Mouse (Mus musculus) embryonic facial prominence, embryonic 10.5 days (tissue): ENCODE results near the gene Abat. TPM values are rescaled to one million over a fixed set of nuclear protein-coding genes. Genes with fewer than 3 reads are reported as not detected.

Experiments used
- DNase-seq: peaks from one replicate; pipeline ENCODE4 v3.0.0-alpha.2; 2017; ENCODE audit warnings: low spot score
- H3K27ac ChIP-seq: fragments of 300-500 bp; sonication (generic); replicated peaks from 2 replicates; pipeline ENCODE4 v1.5.1; 2016; ENCODE audit warnings: mild to moderate bottlenecking
- H3K27me3 ChIP-seq: fragments of 300-500 bp; sonication (generic); replicated peaks from 2 replicates; pipeline ENCODE4 v1.6.1; 2016; ENCODE audit warnings: low read depth, mild to moderate bottlenecking; ENCODE audit not compliant: poor library complexity, severe bottlenecking
- H3K36me3 ChIP-seq: fragments of 300-500 bp; sonication (generic); replicated peaks from 2 replicates; pipeline ENCODE4 v1.6.1; 2016; ENCODE audit warnings: mild to moderate bottlenecking, moderate library complexity
- H3K4me1 ChIP-seq: fragments of 300-500 bp; sonication (generic); 2 replicates; pipeline ENCODE4 v1.6.1; 2016
- H3K4me3 ChIP-seq: fragments of 300-500 bp; sonication (generic); 2 replicates; pipeline ENCODE4 v1.5.1; 2016; ENCODE audit warnings: mild to moderate bottlenecking, moderate library complexity
- H3K9me3 ChIP-seq: fragments of 300-500 bp; sonication (generic); 2 replicates; pipeline ENCODE4 v1.6.1; 2016; ENCODE audit warnings: mild to moderate bottlenecking
- WGBS: fragments of 180-500 bp; shearing (Covaris S2); methylation state at CpG from one replicate; pipeline ENCODE4 v1.1.7; 2016; 5-methylcytosine and 5-hydroxymethylcytosine counted together
- polyA plus RNA-seq: library from polyadenylated mRNA; unstranded; fragments of >200 nt; fragmentation: Nextera tagmentation; extraction: Ambion mirVana; gene quantifications from 2 replicates; pipeline ENCODE4 v1.2.1, GENCODE M21; 2016

Abat gene
- polyA plus RNA-seq = 24.1 and 29.5 TPM in 2 replicates

GRCm38 (mm10) chr16:8513236-8513906 lies at the start of gene Abat:
TSS of gene Abat (plus strand) at chr16:8513429.
- DNase-seq = peak; percentile 98
- Histone ChIP-seq H3K27me3 (peaks cover 25% of the 10 kb centered on the region), H3K9me3 (no peaks in the 10 kb centered on the region), H3K36me3 (no peaks in the 10 kb centered on the region), H3K27ac (peak within 1 kb of the TSS; percentile 75), H3K4me3 (peak within 1 kb of the TSS; percentile 66), H3K4me1 (peaks cover 19% of the 10 kb centered on the region)
- WGBS = under 1% methylated on average over 46 of the region's 46 CpGs

DNA sequence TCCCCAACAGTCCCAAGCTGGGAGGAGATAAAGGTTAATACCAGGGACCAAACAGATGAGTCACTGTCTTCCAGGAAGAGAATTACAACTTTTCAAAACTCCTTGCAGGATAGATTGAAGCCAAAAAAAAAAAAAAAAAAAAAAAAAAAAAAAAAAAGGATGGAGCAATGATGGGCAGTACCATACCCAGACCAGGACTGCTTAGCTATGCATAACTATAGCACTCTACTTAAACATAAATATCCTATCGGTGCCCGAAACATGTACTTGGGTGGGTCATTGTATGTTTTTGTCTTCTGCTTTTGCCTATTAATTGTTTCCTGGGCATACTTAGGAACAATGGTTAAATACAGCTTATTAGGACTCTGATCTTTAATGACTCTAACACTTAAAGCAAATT lies 43.1 kb upstream of the Abat start:
- H3K4me1 ChIP-seq = peaks cover 15% of the 10 kb centered on the region
- peak overlapping the region; percentile 85 for H3K4me3 ChIP-seq
- H3K36me3 ChIP-seq = peaks cover 10% of the 10 kb centered on the region
- no peaks in the 10 kb centered on the region; the same call in 1 of the 2 replicates for H3K27me3 ChIP-seq
- no peak for DNase-seq
- no peaks in the 10 kb centered on the region for H3K9me3 ChIP-seq
- H3K27ac ChIP-seq = no peak overlapping the region
- WGBS = 79% methylated on average over 2 of the region's 2 CpGs

DNA sequence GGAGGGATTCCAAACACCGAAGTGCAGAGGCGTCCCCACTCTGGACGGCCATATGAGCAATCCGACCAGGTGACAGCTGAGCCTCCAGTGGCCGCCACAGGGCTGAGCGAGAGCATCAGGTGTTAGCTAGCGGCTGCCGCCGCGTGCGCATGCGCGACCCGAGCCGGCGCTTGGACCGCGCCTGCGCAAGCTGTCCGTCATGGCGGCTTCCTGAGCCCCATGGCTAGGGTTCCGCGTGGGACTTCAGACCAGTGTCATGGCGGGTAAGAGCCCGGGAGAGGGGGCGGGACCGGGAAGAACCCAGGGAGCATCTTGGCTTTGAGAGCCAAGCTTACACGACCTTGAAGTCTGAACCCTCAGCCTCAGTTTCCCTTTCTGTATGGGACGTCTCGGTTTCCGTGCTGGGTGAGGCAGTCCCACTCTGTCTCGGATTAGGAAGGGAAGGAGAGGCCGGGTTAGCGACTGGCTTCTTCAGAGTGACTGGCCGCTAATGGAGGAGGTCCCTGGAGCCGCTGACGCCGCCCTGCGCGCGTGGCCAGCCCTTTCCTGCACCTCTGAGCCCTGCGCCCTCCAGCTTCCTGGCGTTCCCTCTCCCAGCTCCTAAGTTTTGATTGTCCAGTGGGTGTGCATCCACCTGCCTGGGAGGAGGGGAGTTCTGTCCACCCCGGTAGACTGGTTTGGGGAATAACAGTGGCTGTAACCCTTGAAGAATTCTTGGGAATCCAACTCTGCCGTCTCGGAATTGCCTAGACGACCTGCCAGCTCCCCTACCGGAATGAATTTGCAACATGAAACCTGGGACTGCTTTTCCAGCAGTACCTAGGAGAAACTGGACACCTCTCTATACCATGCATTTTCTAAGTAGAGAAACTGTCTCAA lies 42.4 kb upstream of the Abat start, which contains the start of gene Mettl22:
Mettl22 (plus strand) TSS at position 186 of the 879 bp plus-strand sequence.
- Histone ChIP-seq H3K36me3 (peaks cover 14% of the 10 kb centered on the region), H3K9me3 (no peaks in the 10 kb centered on the region), H3K4me3 (peak within 1 kb of the TSS; percentile 85), H3K27ac (peak within 1 kb of the TSS; percentile 93), H3K4me1 (peaks cover 15% of the 10 kb centered on the region), H3K27me3 (no peaks in the 10 kb centered on the region; the same call in 1 of the 2 replicates)
- WGBS = under 1% methylated on average over 48 of the region's 48 CpGs
- peak; percentile 95 for DNase-seq

DNA sequence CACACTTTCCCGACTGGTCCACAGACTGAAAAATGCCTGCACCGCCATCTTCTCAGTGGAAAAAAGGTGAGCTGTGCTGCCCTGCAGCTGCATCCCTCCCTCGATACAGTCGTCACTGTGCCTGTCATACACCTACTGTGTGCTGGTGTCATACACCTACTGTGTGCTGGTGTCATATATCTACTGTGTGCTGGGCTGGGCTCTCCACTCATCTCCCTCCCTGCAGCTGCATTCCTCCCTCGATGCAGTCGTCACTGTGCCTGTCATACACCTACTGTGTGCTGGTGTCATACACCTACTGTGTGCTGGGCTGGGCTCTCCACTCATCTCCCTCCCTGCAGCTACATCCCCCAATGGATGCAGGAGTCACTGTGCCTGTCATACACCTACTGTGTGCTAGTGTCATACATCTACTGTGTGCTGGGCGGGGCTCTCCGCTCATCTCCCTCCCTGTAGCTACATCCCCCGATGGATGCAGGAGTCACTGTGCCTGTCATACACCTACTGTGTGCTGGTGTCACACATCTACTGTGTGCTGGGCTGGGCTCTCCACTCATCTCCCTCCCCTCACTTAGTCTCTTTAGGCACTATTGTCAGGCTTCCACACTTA lies 25.7 kb upstream of the Abat start:
- H3K36me3 ChIP-seq = peaks cover 83% of the 10 kb centered on the region

GRCm38 (mm10) chr16:8489340-8489739 lies 23.9 kb upstream of the Abat start:
- peaks cover 66% of the 10 kb centered on the region for H3K36me3 ChIP-seq
- 87% methylated on average over 5 of the region's 5 CpGs for WGBS
- no peaks in the 10 kb centered on the region for H3K27me3 ChIP-seq
- no peak overlapping the region for H3K27ac ChIP-seq
- H3K9me3 ChIP-seq = no peaks in the 10 kb centered on the region
- DNase-seq = no peak
- H3K4me1 ChIP-seq = peaks cover 8% of the 10 kb centered on the region
- H3K4me3 ChIP-seq = no peak overlapping the region

More for the DNA sequence above, 25.7 kb upstream of the Abat start:
- Histone ChIP-seq H3K27me3 (no peaks in the 10 kb centered on the region), H3K27ac (no peak overlapping the region), H3K4me3 (no peak overlapping the region), H3K4me1 (peaks cover 8% of the 10 kb centered on the region), H3K9me3 (no peaks in the 10 kb centered on the region)
- WGBS = 90% methylated on average over 9 of the region's 9 CpGs
- DNase-seq = no peak

DNA sequence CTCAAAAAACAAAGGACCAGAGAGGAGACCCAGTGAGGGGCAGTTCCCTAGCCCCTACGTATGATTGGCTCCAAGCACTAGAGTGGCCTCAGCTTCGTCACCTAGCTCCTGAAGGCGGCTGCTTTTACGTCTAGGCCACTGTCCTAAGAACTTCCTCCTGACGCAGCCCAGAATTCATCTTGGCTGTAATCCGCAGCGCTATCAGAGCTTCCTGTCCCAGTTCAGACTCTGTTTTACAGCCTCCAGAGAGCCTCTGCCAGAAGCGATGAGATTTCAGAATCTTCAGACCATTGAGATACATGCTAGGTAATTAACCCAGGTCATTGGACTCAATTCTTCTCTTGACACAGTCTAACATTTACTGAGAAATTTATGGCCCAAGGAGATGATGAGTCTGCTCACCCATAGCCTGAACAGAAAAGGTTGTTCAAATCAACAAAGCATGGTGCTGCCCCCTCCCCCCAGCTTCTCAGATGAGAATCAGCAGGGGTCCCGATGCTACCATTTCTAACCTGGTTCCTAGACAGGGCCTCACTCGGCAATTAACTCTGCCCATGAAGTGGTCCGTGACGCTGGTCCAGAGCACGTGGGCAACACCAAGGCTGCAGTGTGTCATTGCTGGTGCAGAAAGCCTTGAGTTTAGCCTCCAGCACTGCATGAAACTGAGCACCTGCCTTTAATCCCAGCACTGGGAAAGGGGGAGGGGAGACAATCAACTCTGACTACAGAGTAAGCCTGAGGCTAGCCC lies 21.3 kb upstream of the Abat start:
- DNase-seq = peak; percentile 23
- Histone ChIP-seq H3K4me3 (no peak overlapping the region), H3K9me3 (no peaks in the 10 kb centered on the region), H3K4me1 (peaks cover 8% of the 10 kb centered on the region), H3K27me3 (no peaks in the 10 kb centered on the region), H3K27ac (no peak overlapping the region), H3K36me3 (peaks cover 42% of the 10 kb centered on the region)
- WGBS = 48% methylated on average over 13 of the region's 13 CpGs

GRCm38 (mm10) chr16:8494268-8494667 lies 19.0 kb upstream of the Abat start:
- DNase-seq = peak; percentile 73
- WGBS = 21% methylated on average over 4 of the region's 4 CpGs
- Histone ChIP-seq H3K36me3 (peaks cover 19% of the 10 kb centered on the region), H3K9me3 (no peaks in the 10 kb centered on the region), H3K4me3 (no peak overlapping the region), H3K27ac (no peak overlapping the region), H3K4me1 (peaks cover 8% of the 10 kb centered on the region), H3K27me3 (no peaks in the 10 kb centered on the region)

DNA sequence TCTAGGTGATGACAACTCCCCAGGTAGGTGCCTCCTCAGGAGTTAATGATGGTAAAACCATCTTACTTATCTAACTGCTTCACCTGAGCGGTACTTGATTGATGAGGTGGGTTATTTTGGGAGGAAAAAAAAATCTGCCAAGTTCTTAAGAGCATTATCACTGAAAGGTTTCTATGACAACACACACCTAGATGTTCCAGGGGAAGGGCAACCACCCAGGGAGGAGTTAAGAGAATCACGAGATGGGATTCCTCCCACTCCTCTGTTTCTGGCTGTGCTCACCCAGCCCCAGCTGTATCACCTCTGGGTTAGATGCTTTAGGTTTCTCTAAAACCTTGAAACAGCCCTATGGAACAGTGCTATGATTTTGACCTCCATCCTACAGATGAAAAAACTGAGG lies 16.3 kb upstream of the Abat start:
- no peaks in the 10 kb centered on the region for H3K36me3 ChIP-seq
- WGBS = 66% methylated on average over 2 of the region's 2 CpGs
- no peaks in the 10 kb centered on the region for H3K9me3 ChIP-seq
- H3K4me1 ChIP-seq = peaks cover 4% of the 10 kb centered on the region
- DNase-seq = no peak
- H3K27me3 ChIP-seq = no peaks in the 10 kb centered on the region
- no peak overlapping the region for H3K4me3 ChIP-seq
- no peak overlapping the region for H3K27ac ChIP-seq

DNA sequence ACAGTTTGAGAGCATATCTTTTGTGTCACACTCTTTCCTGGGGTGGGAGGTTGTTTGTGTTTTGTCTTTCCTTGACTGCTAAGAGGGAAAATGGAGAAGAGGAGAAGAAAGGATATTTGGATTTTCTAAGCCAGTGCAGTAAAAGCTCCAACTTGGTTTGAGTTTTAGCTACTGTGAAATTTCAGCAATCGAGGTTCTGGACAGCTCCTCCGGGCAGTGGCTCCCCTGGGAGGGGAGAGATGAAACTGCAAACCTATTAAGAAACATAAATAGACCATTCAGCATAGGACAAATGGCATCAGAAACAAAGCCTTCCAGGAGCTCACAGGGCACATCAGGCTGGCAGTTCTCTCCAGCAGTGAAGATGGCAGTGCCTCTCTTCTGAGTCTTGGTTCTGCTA lies 9.0 kb upstream of the Abat start:
- H3K27ac ChIP-seq = no peak overlapping the region
- H3K36me3 ChIP-seq = no peaks in the 10 kb centered on the region
- H3K4me1 ChIP-seq = no peaks in the 10 kb centered on the region
- no peak for DNase-seq
- no peaks in the 10 kb centered on the region for H3K9me3 ChIP-seq
- no peaks in the 10 kb centered on the region for H3K27me3 ChIP-seq
- H3K4me3 ChIP-seq = no peak overlapping the region
- 55% methylated on average over 2 of the region's 2 CpGs for WGBS

DNA sequence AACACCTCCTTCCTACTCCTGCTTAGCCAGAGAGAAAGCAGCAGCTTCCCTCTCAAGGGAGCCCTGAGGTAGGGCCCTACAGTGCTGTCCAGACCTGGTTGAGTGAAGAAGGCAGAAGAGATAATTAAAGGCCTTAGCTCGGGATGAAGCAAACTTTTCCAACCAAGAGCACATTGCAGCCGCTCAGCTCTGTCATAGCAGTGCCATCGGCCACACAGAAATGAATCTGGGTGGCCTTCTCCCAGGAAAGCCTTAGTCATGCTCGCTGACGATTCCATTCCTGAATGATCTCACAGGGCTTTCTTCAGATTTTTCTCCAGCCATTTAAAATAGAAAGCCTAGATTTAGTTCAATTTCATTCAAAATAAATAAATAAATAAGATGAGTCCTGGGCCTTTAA lies 3.3 kb upstream of the Abat start:
- Histone ChIP-seq H3K4me3 (no peak overlapping the region), H3K27ac (no peak overlapping the region), H3K4me1 (peaks cover 16% of the 10 kb centered on the region), H3K36me3 (no peaks in the 10 kb centered on the region), H3K27me3 (peaks cover 15% of the 10 kb centered on the region), H3K9me3 (no peaks in the 10 kb centered on the region)
- whole genome bisulfite sequencing = 70% methylated on average over 5 of the region's 5 CpGs
- DNase-seq = no peak

DNA sequence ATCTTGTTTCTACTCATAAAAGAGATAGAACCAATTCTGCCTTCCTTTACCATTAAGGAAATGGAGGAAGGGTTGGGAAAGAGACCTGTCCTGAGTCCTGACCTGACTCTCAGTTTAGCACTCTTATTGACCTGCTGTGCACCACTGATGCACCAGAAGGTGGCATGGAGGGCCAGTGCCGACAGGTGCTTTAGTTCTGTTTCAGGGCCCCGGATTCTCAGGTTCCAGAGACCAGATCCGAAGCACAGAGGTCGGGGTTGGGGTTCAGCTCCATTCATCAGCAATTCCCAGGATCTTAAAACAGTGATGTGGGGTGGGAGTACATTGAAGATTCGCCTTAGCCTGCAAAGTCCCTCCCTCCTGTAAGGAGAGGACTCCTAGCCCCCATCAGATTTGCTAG lies 399 bp upstream of the Abat start:
- H3K27me3 ChIP-seq = peaks cover 25% of the 10 kb centered on the region
- H3K36me3 ChIP-seq = no peaks in the 10 kb centered on the region
- H3K4me1 ChIP-seq = peaks cover 19% of the 10 kb centered on the region
- 3% methylated on average over 5 of the region's 5 CpGs for WGBS
- H3K4me3 ChIP-seq = peak overlapping the region; percentile 66
- no peak for DNase-seq
- H3K9me3 ChIP-seq = no peaks in the 10 kb centered on the region
- H3K27ac ChIP-seq = peak overlapping the region; percentile 75

- H3K27me3 ChIP-seq = peaks cover 25% of the 10 kb centered on the region
- H3K4me1 ChIP-seq = peaks cover 19% of the 10 kb centered on the region
- H3K4me3 ChIP-seq = peak overlapping the region; percentile 66
- peak overlapping the region; percentile 75; the same call in 1 of the 2 replicates for H3K27ac ChIP-seq
- DNase-seq = no peak
- no peaks in the 10 kb centered on the region for H3K9me3 ChIP-seq
- 55% methylated on average over 4 of the region's 4 CpGs for WGBS
- H3K36me3 ChIP-seq = no peaks in the 10 kb centered on the region
Observed at GRCm38 (mm10) chr16:8514180-8514579, 951 bp downstream of the Abat start.
